ENCODE assay signal across 8 mouse cellular contexts in genomic region chr9:57130577-57131433, GRCm38 (mm10). TPM values are rescaled to one million over a fixed set of nuclear protein-coding genes. Genes with fewer than 3 reads are reported as not detected.
A peak's percentile ranks its signal among the peaks of the same experiment; 100 is the strongest.
DNase-seq lines count a peak whose midpoint lies in the region; ATAC-seq lines count a peak whose summit lies in the region.

Man2c1 (plus strand) TSS chr9:57130690.

- peak within 1 kb of the TSS; percentile 89 for H3K9ac ChIP-seq in heart, embryonic 14.5 days (ENCODE audit: low read length)
- peak within 1 kb of the TSS; percentile 86 for H3K9ac ChIP-seq in liver, embryonic 13.5 days
- peak within 1 kb of the TSS; percentile 88 for H3K9ac ChIP-seq in stomach, embryonic 16.5 days (ENCODE audit: low read length)

- under 1% methylated on average over 58 of the region's 58 CpGs for WGBS in heart, embryonic 14.5 days
- 0% methylated on average over 57 of the region's 58 CpGs for WGBS in liver, embryonic 13.5 days (ENCODE audit: insufficient replicate concordance)
- WGBS in stomach, embryonic 16.5 days: under 1% methylated on average over 56 of the region's 58 CpGs

- H3K4me1 ChIP-seq in heart, embryonic 14.5 days (ENCODE audit: control insufficient read depth in 2 of 2, insufficient read depth in 2 of 2, low read length in 2 of 2): peaks cover 5 to 12% of the 10 kb centered on the region in 2 experiments
- peaks cover 22% of the 10 kb centered on the region for H3K4me1 ChIP-seq in liver, embryonic 13.5 days (replicated peaks)
- peaks cover 13% of the 10 kb centered on the region for H3K4me1 ChIP-seq in stomach, embryonic 16.5 days (ENCODE audit: control insufficient read depth, insufficient read depth, low read length)

- ATAC-seq in CD4-positive, CD25-positive, alpha-beta regulatory T cell, adult 4 months: peak; percentile 86
- ATAC-seq in heart, embryonic 14.5 days (ENCODE audit: insufficient number of reproducible peaks, insufficient read depth, low FRiP score, low read depth): peak; percentile 89
- ATAC-seq in liver, embryonic 13.5 days (ENCODE audit: low read depth): peak; percentile 89
- ATAC-seq in stomach, embryonic 16.5 days (ENCODE audit: insufficient read depth, low FRiP score): peak; percentile 93

- no peaks in the 10 kb centered on the region for H3K9me3 ChIP-seq in heart, embryonic 14.5 days (ENCODE audit: control insufficient read depth, low read length)
- no peaks in the 10 kb centered on the region for H3K9me3 ChIP-seq in liver, embryonic 13.5 days (replicated peaks)
- no peaks in the 10 kb centered on the region for H3K9me3 ChIP-seq in stomach, embryonic 16.5 days (replicated peaks; ENCODE audit: control insufficient read depth, low read length)

- peak within 1 kb of the TSS; percentile 91 for H3K4me2 ChIP-seq in heart, embryonic 14.5 days (ENCODE audit: low read length)
- peak within 1 kb of the TSS; percentile 100 for H3K4me2 ChIP-seq in liver, embryonic 13.5 days
- peak within 1 kb of the TSS; percentile 84 for H3K4me2 ChIP-seq in stomach, embryonic 16.5 days (ENCODE audit: low read depth, low read length)

- H3K4me3 ChIP-seq in heart, embryonic 14.5 days (ENCODE audit: control insufficient read depth in 1 of 2, insufficient read depth in 1 of 2, low read depth in 1 of 2, low read length in 2 of 2): peak within 1 kb of the TSS; percentile 77 to 83
- peak within 1 kb of the TSS; percentile 87 for H3K4me3 ChIP-seq in liver, embryonic 13.5 days (replicated peaks)
- H3K4me3 ChIP-seq in stomach, embryonic 16.5 days (replicated peaks; ENCODE audit: low read length): peak within 1 kb of the TSS; percentile 89

- peaks cover 55% of the 10 kb centered on the region for H3K36me3 ChIP-seq in heart, embryonic 14.5 days (ENCODE audit: control insufficient read depth, insufficient read depth, low read length)
- H3K36me3 ChIP-seq in liver, embryonic 13.5 days: peaks cover 37% of the 10 kb centered on the region
- H3K36me3 ChIP-seq in stomach, embryonic 16.5 days (ENCODE audit: control insufficient read depth, insufficient read depth, low read length): peaks cover 17% of the 10 kb centered on the region

- DNase-seq in c-Kit-negative CD71-positive TER-119-positive erythroid progenitor cells, embryonic 14.5 days (ENCODE audit: low read depth, low spot score): peak; percentile 88
- DNase-seq in fibroblast of lung, adult 2 months (ENCODE audit: low read depth): peak; percentile 87
- DNase-seq in kidney, postnatal 14 days: peak; percentile 95
- DNase-seq in liver, embryonic 13.5 days: peak; percentile 93
- DNase-seq in neural tube, embryonic 10.5 days (ENCODE audit: extremely low spot score, low spot score): peak; percentile 86

- peak within 1 kb of the TSS; percentile 94 to 97 for H3K27ac ChIP-seq in heart, embryonic 14.5 days (replicated peaks in 1 of 2; ENCODE audit: control insufficient read depth in 1 of 2, insufficient read depth in 1 of 2, low read depth in 2 of 2, low read length in 2 of 2)
- peak within 1 kb of the TSS; percentile 98 for H3K27ac ChIP-seq in liver, embryonic 13.5 days
- H3K27ac ChIP-seq in stomach, embryonic 16.5 days (ENCODE audit: low read length): peak within 1 kb of the TSS; percentile 99

- no peaks in the 10 kb centered on the region for H3K27me3 ChIP-seq in heart, embryonic 14.5 days (ENCODE audit: control insufficient read depth, insufficient read depth, low read length)
- H3K27me3 ChIP-seq in liver, embryonic 13.5 days: no peaks in the 10 kb centered on the region
- no peaks in the 10 kb centered on the region for H3K27me3 ChIP-seq in stomach, embryonic 16.5 days (ENCODE audit: control insufficient read depth, insufficient read depth, low read length)

RNA-seq across cellular contexts. Expression of gene Man2c1, which starts in this region (rescaled TPM):
- polyA plus RNA-seq in CD4-positive, CD25-positive, alpha-beta regulatory T cell, adult 4 months (2017; shearing (Covaris generic)): 100 to 1,000 TPM in 1 of 2 experiments, 10 to 100 TPM in 1; 41.1 to 119 TPM
- 33.1 and 34.3 TPM in 2 replicates for polyA plus RNA-seq in heart, embryonic 14.5 days (2014; fragmentation: Nextera tagmentation; extraction: Ambion mirVana)
- polyA plus RNA-seq in liver, embryonic 13.5 days (2015; fragmentation: Nextera tagmentation; extraction: Ambion mirVana): 17.3 and 19.5 TPM in 2 replicates
- 74.8 and 80.9 TPM in 2 replicates for polyA plus RNA-seq in stomach, embryonic 16.5 days (2015; fragmentation: Nextera tagmentation; extraction: Ambion mirVana)

Comparison
In these comparisons a context has a peak if more than half of its experiments do, and no peak if none do; other contexts are left out.
1. Peak in every context shown above with its lines: DNase-seq, ATAC-seq, H3K4me3 ChIP-seq and H3K27ac ChIP-seq.